Mouse (Mus musculus) heart, adult 8-10 months (tissue): Measurements from ENCODE around the gene Clec4f. TPM values are rescaled to one million over a fixed set of nuclear protein-coding genes. Genes with fewer than 3 reads are reported as not detected.
"Not testable (repeated sequence)": the region's sequence is repeated elsewhere in the genome, so short reads cannot be mapped to it uniquely, and the experiment has no call there.

Experiments used
- DNase-seq: peaks from one replicate; pipeline ENCODE4 v3.0.0; 2022; ENCODE audit warnings: low spot score
- total RNA-seq, 4 experiments: library from RNA; stranded (reverse); gene quantifications; 2 replicates each; pipeline ENCODE4 v1.2.4; 2022

Clec4f gene
- total RNA-seq = under 1 TPM; 0.25 to 0.57 (median 0.47) TPM

DNA sequence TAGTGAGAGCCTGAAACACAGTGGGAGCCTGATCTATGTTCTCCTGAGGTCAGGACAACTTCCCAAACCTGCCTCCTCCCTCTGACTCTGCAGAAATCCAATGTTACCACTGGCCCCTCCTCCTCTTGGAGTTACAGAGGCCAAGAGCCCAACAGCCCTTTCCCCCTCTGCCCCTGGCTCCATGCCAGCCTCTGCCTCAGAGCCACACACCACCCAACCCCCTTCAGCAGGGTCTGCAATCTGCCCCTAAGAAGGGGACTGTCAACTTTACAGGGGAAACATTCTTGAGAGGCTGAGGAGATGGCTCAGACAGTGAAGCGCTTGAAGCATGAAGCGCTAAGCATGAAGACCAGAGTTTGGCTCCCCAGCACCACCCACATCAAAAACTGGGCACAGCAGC, at the start of gene Clec4f:
Gene Clec4f, minus strand, starts transcription at position 101 of the 400 bp plus-strand sequence.
- no peak for DNase-seq

DNA sequence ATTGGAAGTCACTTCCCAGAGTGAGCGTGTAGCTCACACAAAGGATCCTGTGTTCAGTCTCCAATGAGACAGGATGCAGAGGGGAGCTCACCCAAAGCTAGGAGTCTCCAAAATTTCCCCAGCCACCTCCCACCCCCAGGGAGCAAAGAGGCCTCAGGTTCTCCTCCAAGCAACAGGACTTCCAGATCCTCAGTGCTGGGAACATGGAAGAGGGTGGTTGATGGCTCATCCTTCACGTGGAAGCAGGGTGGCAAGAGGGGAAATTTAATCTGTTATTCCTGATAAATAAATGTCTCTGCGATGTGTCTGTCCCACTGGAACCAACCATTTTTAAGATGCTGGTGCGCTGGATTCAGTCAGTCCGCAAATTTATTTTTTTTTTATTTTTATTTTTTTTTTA, 48.7 kb upstream of the Clec4f start:
- no peak for DNase-seq

DNA sequence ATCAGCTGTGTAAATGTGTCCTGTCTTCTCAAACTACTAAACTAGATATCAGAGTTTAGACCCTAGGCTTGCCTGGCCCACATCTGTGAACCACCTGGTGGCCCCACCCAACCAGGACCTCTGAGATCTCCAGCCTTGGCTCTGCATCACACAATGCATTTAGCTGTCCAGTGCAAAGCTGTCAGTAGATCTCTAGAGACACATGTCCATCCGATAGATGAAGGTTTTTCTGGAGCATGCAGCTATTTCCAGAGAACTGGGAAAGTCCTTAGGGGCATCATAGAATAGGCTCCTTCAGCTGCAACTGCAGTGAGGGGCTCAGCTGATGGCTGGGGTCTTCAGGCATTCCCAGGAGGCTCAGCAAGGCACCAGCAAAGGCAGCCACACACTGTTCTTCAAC, 48.3 kb upstream of the Clec4f start:
- no peak for DNase-seq

DNA sequence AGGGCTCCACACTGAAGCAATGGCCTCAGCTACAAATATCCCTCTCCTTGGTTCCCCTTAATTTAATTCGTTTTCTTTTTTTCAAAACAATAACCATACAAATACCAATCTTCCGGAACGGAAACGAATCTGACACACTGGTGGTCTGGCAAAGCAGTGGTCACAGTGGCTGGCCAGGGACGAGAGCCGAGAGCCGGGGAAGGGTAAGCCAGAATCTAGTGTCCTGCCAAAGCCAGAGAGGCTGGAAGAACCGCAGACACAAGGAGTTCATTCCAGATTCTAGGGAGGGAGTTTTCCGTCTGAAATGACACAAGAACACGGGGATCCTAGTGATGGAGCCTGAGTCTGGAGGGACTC, 47.7 kb upstream of the Clec4f start:
- no peak for DNase-seq

DNA sequence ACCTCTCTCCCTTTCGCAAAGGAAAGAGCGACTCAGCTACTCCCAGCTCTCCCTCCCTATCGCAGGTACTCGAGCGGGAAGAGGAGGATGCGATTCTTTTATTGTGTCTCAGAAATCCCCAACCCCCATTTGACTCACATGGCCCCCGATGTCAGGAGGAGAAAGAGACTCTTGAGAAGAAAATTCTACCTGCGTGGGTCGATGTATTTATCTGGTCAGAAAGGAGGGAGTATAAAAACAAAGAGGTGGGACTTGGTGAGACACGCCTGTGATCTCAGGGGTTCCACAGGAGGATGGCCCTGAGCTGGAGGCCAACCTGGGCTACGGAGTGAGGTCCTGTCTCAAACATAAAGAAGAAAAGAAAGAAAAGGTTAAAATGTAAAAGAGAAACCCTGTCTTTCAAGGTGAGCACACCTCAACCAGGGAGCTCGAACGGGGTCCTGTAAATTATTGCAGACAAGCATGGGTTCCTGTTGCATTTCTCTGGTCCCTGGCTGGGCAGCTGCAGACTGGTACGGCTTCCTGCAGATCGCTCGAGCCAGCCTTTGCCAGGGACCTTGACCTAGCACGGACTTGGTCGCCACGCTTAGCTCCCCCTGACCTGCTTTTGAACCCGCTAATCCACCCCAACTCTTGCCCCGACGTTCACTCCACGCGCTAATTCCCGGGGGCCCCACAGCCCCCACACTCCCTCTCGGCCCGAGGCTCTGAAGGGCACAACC, 47.2 kb upstream of the Clec4f start:
- no peak for DNase-seq

DNA sequence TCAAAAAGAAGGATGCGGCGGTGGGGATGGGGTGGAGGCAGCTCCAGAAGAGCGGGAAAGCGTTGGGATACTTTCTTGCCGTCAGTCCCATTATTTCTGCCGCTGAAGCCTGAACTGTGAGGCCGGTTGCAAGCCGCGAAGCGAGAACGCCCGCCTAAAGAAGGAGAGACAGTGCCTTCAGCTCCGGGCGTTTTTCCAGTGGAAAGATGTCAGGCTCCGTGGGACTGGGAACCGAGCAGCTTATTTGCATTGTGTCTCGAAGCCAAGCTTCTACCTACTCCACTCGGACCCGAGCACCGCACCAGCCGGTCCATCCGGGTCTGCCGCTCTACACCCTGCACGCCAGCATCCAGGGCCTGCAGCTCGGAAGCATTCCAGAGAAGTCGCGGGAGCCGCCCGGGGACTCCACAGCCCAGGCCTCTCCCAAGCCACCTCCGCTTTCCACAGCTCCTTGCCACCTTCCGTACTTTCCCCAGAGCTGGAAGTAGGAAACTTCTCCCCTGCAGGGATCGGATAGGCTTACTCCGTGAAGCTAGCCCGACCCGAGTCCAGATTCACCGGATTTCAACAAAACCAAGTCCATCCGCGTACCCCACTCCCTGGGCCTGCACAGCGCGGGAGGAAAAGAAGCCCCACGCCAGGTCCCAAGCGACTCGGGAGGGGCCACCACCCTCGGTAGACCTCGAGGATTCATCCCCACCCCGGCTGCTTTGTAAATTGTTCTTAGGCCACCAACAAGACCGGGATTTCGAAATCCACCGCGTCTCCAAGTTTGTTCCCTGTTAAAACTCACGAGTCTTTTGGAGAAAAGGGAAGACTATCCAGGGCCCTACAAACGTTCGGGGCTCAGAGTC, 46.4 kb upstream of the Clec4f start:
- no peak for DNase-seq

DNA sequence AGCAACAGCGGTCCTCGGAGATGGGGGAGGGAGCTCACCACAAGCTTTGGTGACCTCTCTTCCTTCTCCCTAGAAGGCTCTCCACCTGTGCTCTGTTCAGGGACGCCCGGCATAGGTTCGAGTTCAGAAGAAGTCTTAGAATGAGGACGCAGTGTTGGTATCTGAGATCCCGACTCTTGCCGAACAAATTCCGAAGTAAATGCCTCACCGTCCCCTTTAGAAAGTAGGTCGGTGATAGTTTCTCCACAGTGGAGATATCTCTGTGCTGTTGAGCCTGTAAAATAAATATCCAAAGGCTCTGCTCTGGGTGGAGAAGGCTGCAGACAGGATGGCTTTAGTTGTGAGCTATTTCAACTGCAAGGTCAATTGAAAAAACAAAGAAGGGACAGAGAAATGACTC, 45.0 kb upstream of the Clec4f start:
- no peak for DNase-seq

DNA sequence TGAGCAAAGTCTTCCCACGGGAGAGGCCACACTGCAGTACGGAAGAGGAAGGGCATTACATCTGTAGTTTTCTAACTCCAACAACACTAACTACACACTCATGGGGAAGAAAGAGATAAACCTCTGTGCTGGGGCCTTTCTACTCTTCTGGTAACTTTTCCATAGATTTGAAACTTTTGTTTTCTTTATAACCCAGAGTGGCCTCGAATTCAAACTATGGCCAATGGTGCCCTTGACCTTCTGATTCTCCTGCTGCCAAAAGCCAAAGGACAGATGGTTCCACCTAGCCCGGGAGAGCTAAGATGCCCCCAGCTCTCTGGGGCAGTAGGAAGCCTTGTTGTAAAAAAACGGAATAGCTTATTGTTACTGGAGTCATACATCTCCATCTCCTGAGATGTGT, 44.0 kb upstream of the Clec4f start:
- no peak for DNase-seq

DNA sequence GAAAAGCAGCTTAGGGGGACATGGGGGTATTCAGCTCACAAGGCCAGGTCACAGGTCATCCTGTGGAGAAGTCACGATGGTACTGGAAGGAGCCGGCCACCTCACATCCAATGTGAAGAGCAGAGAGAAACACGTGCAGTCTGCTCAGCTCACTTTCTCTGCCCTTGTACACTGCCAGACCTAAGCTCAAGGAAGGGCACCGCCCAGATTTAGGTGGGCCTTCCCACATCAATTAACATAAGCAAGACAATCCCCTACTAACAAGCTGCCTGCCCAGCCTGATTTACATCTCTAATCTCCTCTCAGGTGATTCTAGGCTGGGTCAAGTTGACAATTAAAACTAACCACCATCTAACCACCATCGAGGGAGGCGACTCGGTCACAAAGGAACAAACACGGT, 41.9 kb upstream of the Clec4f start:
- no peak for DNase-seq

DNA sequence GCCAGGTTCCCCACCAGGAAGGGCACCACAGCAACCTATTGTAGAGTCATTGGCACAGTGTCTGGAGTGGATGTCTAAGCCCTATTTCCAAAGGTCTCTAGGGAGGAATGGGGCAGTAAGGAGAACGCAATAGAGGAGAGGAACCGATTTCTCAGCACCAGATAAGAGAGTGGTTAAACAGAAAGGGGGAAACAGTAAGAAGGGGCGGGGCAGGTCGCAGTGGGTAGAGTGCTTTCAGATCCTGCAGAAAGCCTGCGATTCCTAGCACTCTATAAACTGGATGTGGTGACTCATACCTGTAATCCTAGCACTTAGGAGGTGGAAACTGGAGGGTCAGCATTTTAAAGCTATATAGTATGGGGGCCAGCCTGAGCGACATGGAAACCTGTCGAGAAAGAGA, 40.7 kb upstream of the Clec4f start:
- no peak for DNase-seq

DNA sequence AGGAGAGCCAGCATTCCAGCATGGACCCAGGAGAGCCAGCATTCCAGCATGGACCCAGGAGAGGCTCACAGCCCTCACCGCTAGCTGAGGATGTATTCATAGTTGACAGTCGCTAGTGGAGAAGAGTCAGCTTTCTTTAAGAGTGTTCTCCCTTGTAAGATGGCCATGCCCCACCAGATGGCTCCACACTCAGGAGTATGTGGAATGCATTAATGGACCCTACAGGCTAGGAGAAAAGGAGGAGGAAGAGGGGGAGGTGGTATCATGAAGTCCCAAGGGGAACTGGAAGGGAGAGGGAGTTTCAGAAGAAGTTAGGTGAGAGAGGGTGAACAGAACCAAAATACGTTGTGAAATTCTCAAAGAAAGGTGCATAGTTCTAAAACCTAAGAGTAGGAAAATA, 39.7 kb upstream of the Clec4f start:
- no peak for DNase-seq

DNA sequence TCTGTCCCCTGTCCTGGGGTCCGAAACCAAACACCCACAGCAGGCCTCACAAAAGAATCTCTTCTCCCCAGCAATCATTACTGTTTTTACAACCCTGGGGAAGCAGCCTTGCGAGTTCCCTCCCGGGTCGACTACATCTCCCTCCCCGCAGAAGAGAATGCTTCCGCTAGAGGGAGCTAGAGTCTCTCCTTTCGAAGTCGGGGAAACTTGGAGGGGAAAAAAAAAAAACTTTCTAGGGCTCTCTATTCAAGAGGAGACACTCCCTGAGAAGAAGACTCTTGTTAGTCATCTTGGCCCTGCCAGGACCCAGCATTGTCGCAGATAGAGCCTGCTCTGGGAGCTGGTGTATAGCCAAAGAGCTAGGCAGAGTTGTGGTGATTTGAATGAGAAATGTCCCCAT, 37.8 kb upstream of the Clec4f start:
- peak; percentile 47 for DNase-seq

DNA sequence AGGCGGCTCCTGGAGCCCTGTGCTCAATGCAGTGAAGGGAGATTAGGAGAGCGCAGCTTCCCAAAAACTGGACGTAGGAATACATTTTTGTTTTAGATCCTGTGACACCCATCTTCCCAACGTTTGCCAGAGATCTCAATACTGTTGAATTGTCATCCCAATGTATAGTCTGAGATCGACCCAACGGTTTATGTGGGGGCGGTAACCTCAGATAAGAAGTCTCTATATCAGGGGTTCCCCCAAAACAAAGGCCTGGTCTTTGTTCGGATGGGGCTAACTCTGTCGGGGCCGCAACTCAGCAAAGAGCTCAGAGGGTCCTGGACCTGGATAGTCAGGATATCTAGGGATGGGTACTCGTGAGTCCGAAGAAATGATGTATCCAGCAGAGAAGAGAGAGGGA, 37.0 kb upstream of the Clec4f start:
- DNase-seq = no peak

DNA sequence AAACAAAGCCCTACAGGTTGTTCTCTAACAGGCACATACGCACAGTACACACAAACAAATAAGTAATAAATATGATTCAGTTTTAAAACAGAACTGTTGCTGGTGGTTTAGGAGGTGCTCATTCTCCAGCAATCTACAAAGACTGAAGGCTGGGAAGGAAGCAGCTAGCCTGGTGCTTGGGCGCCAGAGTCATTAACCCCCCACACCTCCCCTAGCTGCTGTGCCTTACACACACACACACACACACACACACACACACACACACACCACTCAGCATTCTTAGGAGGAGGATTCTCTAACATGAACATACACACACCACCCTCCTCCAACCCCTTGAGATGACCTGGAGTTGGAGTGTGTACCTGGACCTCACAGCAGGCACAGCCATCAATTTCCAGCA, 34.9 kb upstream of the Clec4f start:
- DNase-seq = no peak

DNA sequence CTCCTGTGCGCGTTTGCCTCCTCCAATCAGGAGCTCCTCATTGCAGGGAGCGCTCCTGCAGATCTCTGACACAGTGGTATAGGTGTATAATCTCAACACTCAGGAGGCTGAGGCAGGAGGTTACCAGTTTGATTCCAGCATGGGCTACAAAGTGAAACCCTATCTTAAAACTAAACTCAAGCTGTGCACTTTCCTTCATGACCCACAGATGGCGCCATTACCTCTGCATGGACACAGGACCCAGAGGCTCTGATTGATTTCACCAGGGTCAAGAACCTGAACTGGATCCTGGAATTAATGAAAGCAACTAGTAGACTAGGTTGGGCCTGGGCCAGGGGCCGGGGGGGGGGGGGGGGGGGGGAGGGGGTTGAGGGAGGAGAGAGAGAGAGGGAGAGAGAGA, 34.3 kb upstream of the Clec4f start:
- peak; percentile 13 for DNase-seq

DNA sequence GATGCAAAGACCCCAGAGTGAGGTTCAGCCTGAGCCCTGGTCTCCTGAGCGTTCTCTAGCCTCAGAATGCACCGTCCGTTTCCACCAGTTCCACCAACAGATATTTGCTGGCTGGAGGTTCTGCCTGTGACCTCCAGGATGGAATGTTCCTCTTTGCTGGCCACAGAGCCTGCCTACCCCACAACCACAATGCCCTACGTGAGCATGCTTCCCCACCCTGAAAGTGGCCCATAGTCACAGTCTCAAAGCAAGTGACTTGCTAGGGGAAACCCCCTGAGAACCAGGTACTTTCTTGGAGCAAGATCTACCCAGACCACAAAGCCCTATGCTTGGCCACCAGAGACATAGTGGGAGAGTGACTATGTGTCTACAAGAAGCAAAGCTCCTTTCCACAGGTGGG, 33.4 kb upstream of the Clec4f start:
- no peak for DNase-seq

DNA sequence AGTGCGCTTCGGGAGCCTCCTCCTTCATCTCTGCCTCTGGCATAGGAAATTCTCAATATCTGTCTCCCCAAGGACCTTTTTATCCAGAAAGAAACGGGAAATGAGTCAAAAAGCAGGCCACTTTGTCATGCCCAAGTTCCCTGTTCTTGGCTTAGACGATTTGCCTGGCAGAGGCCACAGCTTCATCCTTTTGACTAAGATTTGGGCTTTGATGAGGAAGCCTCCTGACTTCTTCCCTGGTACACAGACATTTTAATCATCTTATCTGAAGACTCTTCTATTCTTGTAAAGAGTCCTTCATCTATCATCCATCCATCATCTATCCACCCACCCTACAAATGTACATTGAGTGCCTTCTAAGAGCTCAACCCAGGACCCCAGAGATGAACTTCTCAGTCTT, 21.8 kb upstream of the Clec4f start, which contains the start of gene Cd207:
Gene Cd207, minus strand, starts transcription at position 101 of the 400 bp plus-strand sequence.
- DNase-seq = no peak

DNA sequence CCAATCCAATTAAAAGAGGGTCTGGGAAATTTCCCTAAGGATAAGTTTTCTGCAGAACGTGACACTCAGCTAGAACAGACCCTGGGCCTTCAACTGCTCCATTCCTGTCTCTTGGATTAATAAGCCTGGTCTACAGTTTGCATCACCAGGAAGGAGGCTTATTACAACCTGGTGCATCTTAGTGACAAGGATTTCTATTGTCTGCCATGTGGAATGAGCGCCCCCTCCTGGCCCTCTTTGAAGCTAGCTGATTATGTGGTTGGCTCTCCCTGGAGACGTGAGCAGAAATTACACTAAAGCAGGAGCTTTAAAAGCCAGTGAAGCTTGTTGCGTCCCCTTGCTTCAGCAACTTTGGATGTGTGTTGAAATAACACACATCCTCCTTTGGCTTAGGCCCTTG, 17.4 kb upstream of the Clec4f start:
- peak; percentile 31 for DNase-seq

DNA sequence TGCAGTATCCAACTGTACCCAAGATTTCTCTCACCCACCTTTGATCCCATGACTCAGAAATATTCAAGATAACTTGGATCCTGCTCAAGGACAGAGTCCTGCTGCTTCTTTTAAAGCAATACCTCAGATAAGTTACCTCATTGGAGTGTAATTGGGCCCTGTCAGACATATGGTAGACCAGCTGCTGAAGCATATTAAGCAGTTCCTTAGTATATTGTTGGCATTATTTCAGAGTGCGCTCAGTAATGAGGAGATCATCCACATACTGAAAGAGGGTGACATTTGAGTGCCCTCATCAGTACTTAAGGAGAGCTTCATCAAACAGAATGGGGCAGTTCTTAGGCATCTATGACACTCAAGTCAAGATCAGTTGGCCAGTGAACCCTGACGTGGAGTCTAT, 9.0 kb upstream of the Clec4f start:
- no peak for DNase-seq

DNA sequence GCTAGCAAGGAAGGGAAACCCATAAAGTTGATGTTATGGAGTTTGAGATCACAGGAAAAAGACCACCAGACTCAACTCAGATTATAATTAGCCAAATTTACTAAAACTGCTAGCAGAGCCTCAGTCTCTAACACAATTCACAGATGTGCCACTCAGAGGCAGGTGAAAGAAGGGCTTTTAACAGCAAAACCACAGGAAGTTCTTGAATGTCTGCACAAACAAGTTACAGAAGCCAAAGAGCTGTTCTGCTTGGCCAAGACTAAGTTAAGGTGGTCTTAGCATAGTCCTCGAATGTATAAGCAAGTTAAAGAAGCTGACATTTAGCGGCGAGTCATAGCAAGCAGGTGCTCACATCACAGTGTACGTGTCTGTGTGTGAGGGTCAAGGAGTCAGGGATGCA, 4.8 kb upstream of the Clec4f start:
- DNase-seq = no peak

DNA sequence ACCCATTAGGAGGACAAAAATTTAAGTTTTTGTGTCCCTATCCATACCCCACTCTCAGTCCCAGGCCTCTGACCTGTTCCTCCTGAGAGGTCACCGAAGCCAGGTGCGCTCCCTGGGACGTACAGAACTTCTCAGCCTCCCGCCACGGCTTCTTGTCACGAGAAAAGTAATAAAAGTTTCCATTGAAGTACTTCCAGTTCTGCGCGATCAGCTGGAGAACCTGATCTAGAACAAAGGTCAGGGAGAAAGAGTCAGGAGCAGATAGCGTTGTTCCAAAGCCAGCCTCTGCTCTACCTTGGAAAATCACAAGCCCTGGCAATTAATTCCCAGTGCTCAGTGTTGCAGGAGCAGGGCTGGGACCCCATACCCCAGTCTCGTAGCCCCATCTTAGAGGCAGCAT, 9.3 kb downstream of the Clec4f start:
- DNase-seq = no peak

DNA sequence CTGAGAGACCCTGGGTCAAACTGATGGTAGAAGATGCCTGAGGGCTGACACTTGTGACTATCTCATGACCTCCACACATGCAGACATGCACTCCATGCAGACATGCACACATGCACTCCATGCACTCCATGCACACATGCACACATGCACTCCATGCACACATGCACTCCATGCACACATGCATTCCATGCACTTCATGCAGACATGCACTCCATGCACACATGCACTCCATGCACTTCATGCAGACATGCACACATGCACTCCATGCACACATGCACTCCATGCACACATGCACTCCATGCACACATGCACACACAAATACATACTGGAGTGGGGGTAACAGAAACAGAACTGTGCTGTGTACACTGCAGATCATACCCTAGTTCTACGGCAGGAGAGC, 20.7 kb downstream of the Clec4f start:
- no peak for DNase-seq

DNA sequence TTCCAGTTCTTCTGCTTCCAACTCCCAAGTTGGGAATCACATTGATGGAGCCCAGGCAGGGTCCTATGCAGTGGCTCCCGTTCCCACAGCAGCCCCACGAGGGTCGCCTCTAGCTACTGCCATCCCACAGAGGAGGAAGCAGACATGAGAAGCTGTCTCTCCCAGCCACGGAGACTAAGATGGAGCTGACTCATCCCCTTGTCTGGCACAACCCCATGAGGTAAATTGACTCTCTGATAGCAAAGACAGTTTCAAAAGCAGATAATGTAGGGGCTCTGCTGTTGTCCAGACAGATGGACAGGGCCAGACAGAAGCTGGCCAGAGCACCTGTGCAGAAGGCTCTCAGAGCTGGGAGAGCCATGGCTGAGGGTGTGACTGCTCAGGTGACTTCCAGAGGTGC, 21.4 kb downstream of the Clec4f start:
- DNase-seq = not testable (repeated sequence)
